Mouse (Mus musculus) adrenal gland, adult 18-20 months (tissue): ENCODE measurements around the gene Magea2. TPM values are rescaled to one million over a fixed set of nuclear protein-coding genes. Genes with fewer than 3 reads are reported as not detected.
"Not testable (repeated sequence)": the region's sequence is repeated elsewhere in the genome, so short reads cannot be mapped to it uniquely, and the experiment has no call there.

Experiments
- DNase-seq, 2 experiments: peaks; one replicate each; pipeline ENCODE4 v3.0.0; 2021 to 2022; ENCODE audit warnings: low spot score in 2 of 2
- long read RNA-seq, 2 experiments: library from polyadenylated mRNA; stranded (forward); transcript quantifications; one replicate each; pipeline ENCODE4 v2.0.0; 2021
- total RNA-seq, 2 experiments: library from RNA; stranded (reverse); gene quantifications; 1 replicate in 1 of 2; 2 replicates in 1 of 2; pipeline ENCODE4 v1.2.3; 2021

Magea2 gene
- not detected for total RNA-seq
- long read RNA-seq, experiment 1: 0 reads
- long read RNA-seq, experiment 2: 0 reads

DNA sequence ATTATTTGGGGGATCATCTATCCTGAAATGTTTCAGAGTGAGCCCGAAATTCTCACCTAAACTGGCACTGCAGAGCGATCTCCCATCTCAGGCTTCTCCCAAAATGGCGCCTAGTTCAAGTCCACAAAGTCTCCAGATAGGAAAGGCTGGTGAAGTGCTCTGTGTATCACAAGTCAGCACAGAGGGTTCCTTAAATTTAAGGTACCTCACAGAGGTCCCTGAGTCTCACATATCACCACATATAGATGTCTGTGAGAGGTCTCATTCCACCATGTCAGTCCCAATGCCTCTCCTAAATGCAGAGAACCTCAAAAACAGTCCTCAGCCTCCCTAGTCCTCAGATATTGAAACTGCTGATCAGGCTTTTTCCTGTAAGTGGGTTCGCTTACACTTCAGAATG, at the start of gene Magea2:
Magea2 (minus strand) TSS at position 101 of the 400 bp plus-strand sequence.
- DNase-seq: not testable (repeated sequence)

GRCm38 (mm10) chrX:155128312-155128711, 34.8 kb upstream of the Magea2 start, which contains the start of gene Cldn34b2:
Gene Cldn34b2 (minus strand): TSS chrX:155128412.
- DNase-seq: not testable (repeated sequence)

- no peak for DNase-seq
Measured at GRCm38 (mm10) chrX:155098024-155098423, 4.6 kb upstream of the Magea2 start.

GRCm38 (mm10) chrX:155089693-155090092, 3.8 kb downstream of the Magea2 start, which contains the start of gene Magea1:
Gene Magea1 (minus strand): TSS chrX:155089793.
- DNase-seq: not testable (repeated sequence)

DNA sequence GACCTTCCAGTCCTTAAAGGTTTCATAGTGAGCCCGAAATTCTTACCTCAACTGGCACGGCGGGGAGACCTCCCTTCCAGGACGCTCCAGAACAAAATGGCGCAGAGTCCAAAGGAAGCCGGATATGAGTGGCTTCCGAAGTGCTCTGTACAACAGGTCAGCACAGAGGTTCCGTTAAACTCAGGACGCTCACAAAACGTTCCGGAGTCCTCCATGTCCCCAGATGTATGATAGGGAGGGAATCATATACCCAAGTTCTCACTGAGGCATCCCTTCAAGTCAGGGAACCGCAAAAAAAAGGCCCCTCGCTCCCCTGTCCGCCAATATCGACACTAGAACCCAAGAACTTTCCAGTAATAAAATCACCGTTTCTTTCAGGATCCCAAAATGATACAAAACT, 30.4 kb downstream of the Magea2 start, which contains the start of gene Magea5:
Magea5 (minus strand) TSS at position 101 of the 400 bp plus-strand sequence.
- DNase-seq: not testable (repeated sequence)

DNA sequence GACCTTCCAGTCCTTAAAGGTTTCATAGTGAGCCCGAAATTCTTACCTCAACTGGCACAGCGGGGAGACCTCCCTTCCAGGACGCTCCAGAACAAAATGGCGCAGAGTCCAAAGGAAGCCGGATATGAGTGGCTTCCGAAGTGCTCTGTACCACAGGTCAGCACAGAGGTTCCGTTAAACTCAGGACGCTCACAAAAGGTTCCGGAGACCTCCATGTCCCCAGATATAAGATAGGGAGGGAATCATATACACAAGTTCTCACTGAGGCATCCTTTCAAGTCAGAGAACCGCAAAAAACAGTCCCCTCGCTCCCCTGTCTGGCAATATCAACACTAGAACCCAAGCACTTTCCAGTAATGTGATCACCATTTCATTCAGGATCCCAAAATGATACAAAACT, 97.7 kb downstream of the Magea2 start, which contains the start of gene Magea8:
Magea8 (minus strand) TSS at position 101 of the 400 bp plus-strand sequence.
- not testable (repeated sequence) for DNase-seq

Other genes with a start within 250 kb of the Magea2 start
- not detected for gene Cldn34b1, start 203.4 kb downstream of the Magea2 start, total RNA-seq
- not detected for gene Magea6, start 157.7 kb downstream of the Magea2 start, total RNA-seq
- gene Magea3, start 144.2 kb downstream of the Magea2 start, total RNA-seq: not detected
- gene Magea8, start 97.8 kb downstream of the Magea2 start, total RNA-seq: not detected
- not detected for gene Magea5, start 30.5 kb downstream of the Magea2 start, total RNA-seq
- gene Magea1, start 3.9 kb downstream of the Magea2 start, total RNA-seq: not detected
- gene Cldn34b2, start 34.7 kb upstream of the Magea2 start, total RNA-seq: not detected
- 100 to 1,000 TPM; 112 to 145 TPM for gene Sat1, start 122.8 kb upstream of the Magea2 start, total RNA-seq
- 10 to 100 TPM; 48.4 to 49.1 TPM for gene Acot9, start 168.8 kb upstream of the Magea2 start, total RNA-seq
- 10 to 100 TPM; 27.9 to 29.4 TPM for gene Prdx4, start 247.1 kb upstream of the Magea2 start, total RNA-seq